Mouse (Mus musculus) testis, adult 2 months (tissue): ENCODE results near the gene G6pc3. TPM values are rescaled to one million over a fixed set of nuclear protein-coding genes. Genes with fewer than 3 reads are reported as not detected.

Experiments
- H3K27ac ChIP-seq: fragments of 200-500 bp; 2 replicates; pipeline ENCODE4 v1.5.1; 2012; ENCODE audit warnings: low read depth, low read length; ENCODE audit not compliant: control insufficient read depth, insufficient read depth
- H3K27me3 ChIP-seq: fragments of 200-500 bp; 2 replicates; pipeline ENCODE4 v1.6.1; 2012; ENCODE audit warnings: mild to moderate bottlenecking, low read length, moderate library complexity; ENCODE audit not compliant: control insufficient read depth, insufficient read depth
- H3K36me3 ChIP-seq: fragments of 200-500 bp; 2 replicates; pipeline ENCODE4 v1.6.1; 2012; ENCODE audit warnings: mild to moderate bottlenecking, low read length; ENCODE audit not compliant: control insufficient read depth, insufficient read depth
- H3K4me1 ChIP-seq: fragments of 200-500 bp; 2 replicates; pipeline ENCODE4 v1.6.1; 2012; ENCODE audit warnings: low read length; ENCODE audit not compliant: control insufficient read depth, insufficient read depth
- H3K4me3 ChIP-seq: fragments of 200-500 bp; 2 replicates; pipeline ENCODE4 v1.5.1; 2012; ENCODE audit warnings: low read depth, mild to moderate bottlenecking, low read length, moderate library complexity, mixed read lengths; ENCODE audit not compliant: control insufficient read depth
- CTCF ChIP-seq: fragments of 200-500 bp; IDR thresholded peaks from 2 replicates; pipeline ENCODE4 v1.5.1; 2012; ENCODE audit warnings: low read depth, mild to moderate bottlenecking, inconsistent platforms, low read length, moderate library complexity; ENCODE audit not compliant: control insufficient read depth, insufficient read depth, insufficient replicate concordance
- POLR2A ChIP-seq: fragments of 200-500 bp; IDR thresholded peaks from 2 replicates; pipeline ENCODE4 v1.6.1; 2012; ENCODE audit warnings: low read depth, mild to moderate bottlenecking, inconsistent platforms, low read length, moderate library complexity; ENCODE audit not compliant: control insufficient read depth
- polyA plus RNA-seq: library from polyadenylated mRNA; depleted of rRNA; stranded (reverse); fragments of >200 nt; gene quantifications from 2 replicates; pipeline ENCODE4 v1.2.3, GENCODE M21; 2012

Gene G6pc3
- polyA plus RNA-seq, 1 experiment: 434 TPM

DNA sequence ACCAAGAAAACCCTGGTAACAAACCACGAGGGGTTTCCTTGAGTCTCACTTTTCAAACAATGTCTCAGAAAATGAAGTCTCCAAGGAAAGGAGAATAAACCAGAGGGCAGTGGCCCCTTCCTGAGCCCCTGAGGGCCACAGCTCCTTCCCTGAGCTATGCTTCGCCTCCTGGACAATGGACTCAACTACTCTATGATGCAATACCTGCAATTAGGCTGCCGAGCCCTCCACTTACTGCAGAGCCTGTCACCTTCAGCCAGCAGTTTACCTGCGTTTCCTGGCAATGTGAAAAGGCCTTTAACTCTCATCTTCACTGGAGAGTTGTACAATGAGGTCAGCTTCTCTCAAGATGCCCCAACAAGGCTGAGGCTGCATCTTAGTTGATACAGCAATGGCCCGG lies 20.7 kb upstream of the G6pc3 start:
- Histone ChIP-seq H3K4me3 (no peak overlapping the region), H3K27ac (no peak overlapping the region), H3K36me3 (peaks cover 4% of the 10 kb centered on the region), H3K4me1 (no peaks in the 10 kb centered on the region), H3K27me3 (no peaks in the 10 kb centered on the region)
- no peak for TF ChIP-seq CTCF
- no peak for TF ChIP-seq POLR2A

DNA sequence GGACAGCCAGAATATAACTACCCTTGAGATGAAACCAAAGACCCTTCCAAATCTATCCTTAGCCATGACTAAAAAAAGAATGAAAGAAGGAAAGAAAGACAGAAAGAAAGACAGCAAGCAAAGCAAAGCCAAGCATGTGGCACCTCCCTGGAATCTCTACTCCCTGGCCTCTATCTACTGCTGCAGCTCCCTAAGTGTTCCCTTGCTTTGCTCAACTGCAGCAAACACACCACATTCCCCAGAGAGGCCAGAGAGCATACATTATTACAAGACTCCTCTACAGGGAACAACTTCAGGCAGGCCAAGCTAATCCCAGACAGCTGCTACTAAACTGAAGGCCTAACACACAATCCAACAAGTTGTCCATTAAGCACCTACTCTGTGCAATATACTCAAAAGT lies 9.6 kb upstream of the G6pc3 start:
- no peaks in the 10 kb centered on the region for H3K27me3 ChIP-seq
- TF ChIP-seq POLR2A (no peak), CTCF (no peak)
- no peak overlapping the region for H3K27ac ChIP-seq
- no peak overlapping the region for H3K4me3 ChIP-seq
- no peaks in the 10 kb centered on the region for H3K36me3 ChIP-seq
- no peaks in the 10 kb centered on the region for H3K4me1 ChIP-seq

- Histone ChIP-seq H3K4me3 (peak overlapping the region; percentile 99), H3K27ac (peak overlapping the region; percentile 72), H3K27me3 (no peaks in the 10 kb centered on the region), H3K4me1 (no peaks in the 10 kb centered on the region), H3K36me3 (no peaks in the 10 kb centered on the region)
- TF ChIP-seq CTCF (no peak), POLR2A (no peak)
Measured at GRCm38 (mm10) chr11:102184253-102184645, 5.2 kb upstream of the G6pc3 start.

- Histone ChIP-seq H3K4me3 (peak within 1 kb of the TSS; percentile 99), H3K36me3 (no peaks in the 10 kb centered on the region), H3K4me1 (no peaks in the 10 kb centered on the region), H3K27ac (peak within 1 kb of the TSS; percentile 98), H3K27me3 (no peaks in the 10 kb centered on the region)
- TF ChIP-seq CTCF: no peak
- TF ChIP-seq POLR2A: peak; percentile 94
Measured at GRCm38 (mm10) chr11:102184646-102185495, 4.5 kb upstream of the G6pc3 start, which contains the start of gene Lsm12. TSS of gene Lsm12 (minus strand) at chr11:102185296.

DNA sequence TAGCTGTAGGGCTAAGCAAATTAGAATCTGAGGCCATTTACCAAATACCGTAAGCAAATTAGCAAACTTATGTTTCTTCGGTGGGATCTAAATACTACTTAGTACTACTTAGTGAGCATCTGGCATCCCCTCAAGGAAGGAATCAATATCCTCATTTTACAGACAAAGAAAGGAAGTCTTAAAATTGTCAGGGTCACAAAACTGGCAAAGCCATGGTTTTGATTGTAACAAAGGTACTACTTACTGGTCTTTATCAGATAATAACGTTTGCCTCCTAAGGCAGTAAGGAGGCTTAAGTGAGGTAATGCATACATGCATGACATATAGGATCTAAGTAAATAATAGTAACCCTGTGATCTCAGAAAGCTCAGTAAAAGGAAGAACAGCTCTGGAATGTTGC lies 3.7 kb upstream of the G6pc3 start:
- no peak for TF ChIP-seq POLR2A
- no peak for TF ChIP-seq CTCF
- Histone ChIP-seq H3K4me1 (no peaks in the 10 kb centered on the region), H3K27ac (no peak overlapping the region), H3K36me3 (no peaks in the 10 kb centered on the region), H3K4me3 (no peak overlapping the region), H3K27me3 (no peaks in the 10 kb centered on the region)

DNA sequence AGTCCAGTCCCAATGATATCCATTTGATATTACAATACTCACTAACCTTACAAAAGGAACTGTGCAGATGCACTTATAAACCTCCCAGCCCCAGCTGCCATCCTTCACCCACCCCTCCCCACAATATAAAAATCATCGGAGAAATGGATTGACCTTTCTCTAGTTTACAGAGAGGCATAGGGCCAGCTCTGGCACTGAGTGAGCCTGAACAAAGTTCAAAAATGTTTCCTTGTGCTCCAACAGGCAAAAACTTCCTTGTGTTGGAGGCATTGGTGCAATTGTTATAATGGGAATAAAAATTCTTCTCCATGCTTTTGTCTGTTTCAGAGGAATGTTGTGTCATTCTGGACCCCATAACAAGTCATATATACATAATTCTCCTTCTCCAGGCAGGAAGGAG lies 3.2 kb upstream of the G6pc3 start:
- no peak overlapping the region for H3K4me3 ChIP-seq
- H3K4me1 ChIP-seq: no peaks in the 10 kb centered on the region
- H3K36me3 ChIP-seq: no peaks in the 10 kb centered on the region; the same call in 1 of the 2 replicates
- no peaks in the 10 kb centered on the region for H3K27me3 ChIP-seq
- no peak overlapping the region for H3K27ac ChIP-seq
- no peak for TF ChIP-seq CTCF
- no peak for TF ChIP-seq POLR2A

DNA sequence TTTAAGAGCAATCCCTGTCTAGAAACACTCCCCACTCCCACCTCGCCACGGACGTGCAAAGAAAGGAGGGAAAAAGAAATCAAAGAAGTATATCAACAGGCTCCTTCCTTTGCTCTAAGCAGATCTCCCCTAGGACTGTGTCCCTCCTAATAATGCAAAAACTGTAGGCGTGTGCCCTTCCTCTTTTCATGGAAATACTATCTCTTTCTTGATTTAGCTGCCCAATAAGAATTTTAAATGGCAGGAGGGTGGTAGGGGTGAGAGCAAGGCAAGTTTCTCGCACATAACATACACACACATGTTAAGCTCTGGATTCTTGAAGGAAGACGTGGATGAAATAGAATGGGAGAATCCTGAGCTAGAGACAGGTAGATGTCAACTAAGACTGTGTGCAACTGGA lies 440 bp upstream of the G6pc3 start:
- Histone ChIP-seq H3K27me3 (no peaks in the 10 kb centered on the region), H3K27ac (0 out of 2 replicates have a peak overlapping the region, but pooled peaks have one; percentile 9), H3K4me3 (no peak overlapping the region; the same call in 1 of the 2 replicates), H3K36me3 (no peaks in the 10 kb centered on the region; the same call in 1 of the 2 replicates), H3K4me1 (no peaks in the 10 kb centered on the region; the same call in 1 of the 2 replicates)
- no peak for TF ChIP-seq CTCF
- no peak for TF ChIP-seq POLR2A
